Mouse (Mus musculus) cortical plate, adult 2 months (tissue): ENCODE results near the gene Ubac1. TPM values are rescaled to one million over a fixed set of nuclear protein-coding genes. Genes with fewer than 3 reads are reported as not detected.

Source experiments
- H3K27ac ChIP-seq: fragments of 200-500 bp; 2 replicates; pipeline ENCODE4 v1.5.1; 2012; ENCODE audit warnings: low read length, control low read depth, inconsistent platforms; ENCODE audit not compliant: insufficient read depth
- H3K4me1 ChIP-seq: fragments of 200-500 bp; 2 replicates; pipeline ENCODE4 v1.6.1; 2011; ENCODE audit warnings: low read length; ENCODE audit not compliant: control insufficient read depth, insufficient read depth
- H3K4me3 ChIP-seq: fragments of 200-500 bp; 2 replicates; pipeline ENCODE4 v1.5.1; 2011; ENCODE audit warnings: mild to moderate bottlenecking, low read length, control low read depth; ENCODE audit not compliant: insufficient read depth
- CTCF ChIP-seq: fragments of 200-500 bp; IDR thresholded peaks from 2 replicates; pipeline ENCODE4 v1.5.1; 2011; ENCODE audit warnings: mild to moderate bottlenecking, control low read depth, low read length; ENCODE audit not compliant: insufficient read depth; ENCODE audit errors: extremely low read depth
- POLR2A ChIP-seq: fragments of 200-500 bp; IDR thresholded peaks from 2 replicates; pipeline ENCODE4 v1.6.1; 2011; ENCODE audit warnings: mild to moderate bottlenecking, low read length, control low read depth; ENCODE audit not compliant: insufficient read depth; ENCODE audit errors: extremely low read depth
- polyA plus RNA-seq: library from polyadenylated mRNA; depleted of rRNA; stranded (reverse); fragments of >200 nt; gene quantifications from 2 replicates; pipeline ENCODE4 v1.2.3, GENCODE M21; 2012

Ubac1 gene
- polyA plus RNA-seq, 1 experiment = 76.6 TPM

GRCm38 (mm10) chr2:25997716-25998115 is 23.8 kb downstream of the Ubac1 start:
- no peaks in the 10 kb centered on the region for H3K4me1 ChIP-seq
- H3K27ac ChIP-seq = no peak overlapping the region
- TF ChIP-seq CTCF (no peak), POLR2A (no peak)
- H3K4me3 ChIP-seq = no peak overlapping the region

DNA sequence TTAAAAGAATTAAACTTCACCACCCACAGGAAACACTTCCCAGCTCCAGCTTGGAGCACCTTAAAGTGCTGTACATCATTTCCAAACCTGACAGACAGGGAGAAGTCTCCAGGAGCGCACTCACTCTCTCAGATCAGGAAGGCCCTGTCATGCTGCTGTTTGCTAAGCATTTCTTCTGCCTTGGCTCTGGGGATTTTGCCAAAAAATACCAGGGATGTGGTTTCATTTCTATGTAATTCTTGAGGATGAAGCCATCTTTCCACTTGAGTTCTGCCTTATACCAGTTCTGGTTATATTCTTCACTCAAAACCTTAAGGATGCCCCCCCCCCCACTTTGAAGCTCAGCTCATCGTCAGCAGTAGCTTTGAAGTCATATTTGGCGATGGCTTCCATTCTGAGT is 26.8 kb downstream of the Ubac1 start:
- Histone ChIP-seq H3K4me3 (no peak overlapping the region), H3K27ac (no peak overlapping the region), H3K4me1 (no peaks in the 10 kb centered on the region)
- TF ChIP-seq POLR2A (no peak), CTCF (no peak)

GRCm38 (mm10) chr2:25992285-25992684 is 29.3 kb downstream of the Ubac1 start:
- no peak overlapping the region for H3K27ac ChIP-seq

DNA sequence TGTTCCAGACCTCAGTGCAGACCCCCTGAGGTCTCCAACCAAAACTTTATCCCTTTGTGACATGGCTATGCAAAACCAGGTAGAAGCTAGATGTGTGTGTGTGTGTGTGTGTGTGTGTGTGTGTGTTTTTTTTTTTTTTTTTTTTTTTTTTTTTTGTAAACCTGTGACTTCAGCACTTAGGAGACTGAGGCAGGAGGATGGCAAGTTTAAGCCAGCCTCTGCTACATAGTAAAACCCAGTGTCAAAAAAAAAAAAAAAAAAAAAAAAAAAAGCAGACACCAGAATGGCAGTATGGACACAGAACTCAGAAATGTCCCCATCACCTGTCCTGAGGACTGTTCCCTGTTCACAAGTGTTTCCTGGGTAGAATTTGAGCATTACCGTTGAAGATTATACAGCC is 31.9 kb downstream of the Ubac1 start:
- H3K4me3 ChIP-seq = no peak overlapping the region
- H3K4me1 ChIP-seq = peaks cover 4% of the 10 kb centered on the region
- no peak for TF ChIP-seq POLR2A
- TF ChIP-seq CTCF = no peak
- no peak overlapping the region for H3K27ac ChIP-seq

More at GRCm38 (mm10) chr2:25992285-25992684, 29.3 kb downstream of the Ubac1 start:
- Histone ChIP-seq H3K4me1 (no peaks in the 10 kb centered on the region), H3K4me3 (no peak overlapping the region)
- TF ChIP-seq POLR2A (no peak), CTCF (no peak)

DNA sequence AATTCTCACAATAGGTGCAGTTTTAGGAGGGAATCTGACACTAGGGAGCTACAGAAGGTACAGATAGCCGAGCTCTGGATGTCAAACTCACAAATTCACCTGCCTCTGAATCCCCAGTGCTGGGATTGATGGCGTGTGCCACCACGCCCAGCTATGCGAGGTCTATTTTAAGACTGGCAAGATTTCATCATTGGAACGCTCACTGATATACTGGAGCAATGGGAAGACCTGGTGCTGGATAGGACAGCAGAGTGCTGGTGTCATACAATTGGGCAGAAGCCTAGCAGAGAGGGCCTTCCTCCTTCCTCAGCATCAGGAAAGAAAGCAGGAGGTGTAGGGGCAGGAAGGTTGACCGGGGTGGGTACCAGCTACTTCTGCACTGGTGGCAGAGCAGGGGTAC is 33.7 kb downstream of the Ubac1 start:
- TF ChIP-seq CTCF (no peak), POLR2A (no peak)
- Histone ChIP-seq H3K4me3 (no peak overlapping the region), H3K27ac (no peak overlapping the region), H3K4me1 (peaks cover 4% of the 10 kb centered on the region)

- TF ChIP-seq POLR2A (no peak), CTCF (no peak)
- H3K27ac ChIP-seq = no peak overlapping the region
- peaks cover 4% of the 10 kb centered on the region for H3K4me1 ChIP-seq
- no peak overlapping the region for H3K4me3 ChIP-seq
Observed at GRCm38 (mm10) chr2:25986601-25987000, 34.9 kb downstream of the Ubac1 start.

DNA sequence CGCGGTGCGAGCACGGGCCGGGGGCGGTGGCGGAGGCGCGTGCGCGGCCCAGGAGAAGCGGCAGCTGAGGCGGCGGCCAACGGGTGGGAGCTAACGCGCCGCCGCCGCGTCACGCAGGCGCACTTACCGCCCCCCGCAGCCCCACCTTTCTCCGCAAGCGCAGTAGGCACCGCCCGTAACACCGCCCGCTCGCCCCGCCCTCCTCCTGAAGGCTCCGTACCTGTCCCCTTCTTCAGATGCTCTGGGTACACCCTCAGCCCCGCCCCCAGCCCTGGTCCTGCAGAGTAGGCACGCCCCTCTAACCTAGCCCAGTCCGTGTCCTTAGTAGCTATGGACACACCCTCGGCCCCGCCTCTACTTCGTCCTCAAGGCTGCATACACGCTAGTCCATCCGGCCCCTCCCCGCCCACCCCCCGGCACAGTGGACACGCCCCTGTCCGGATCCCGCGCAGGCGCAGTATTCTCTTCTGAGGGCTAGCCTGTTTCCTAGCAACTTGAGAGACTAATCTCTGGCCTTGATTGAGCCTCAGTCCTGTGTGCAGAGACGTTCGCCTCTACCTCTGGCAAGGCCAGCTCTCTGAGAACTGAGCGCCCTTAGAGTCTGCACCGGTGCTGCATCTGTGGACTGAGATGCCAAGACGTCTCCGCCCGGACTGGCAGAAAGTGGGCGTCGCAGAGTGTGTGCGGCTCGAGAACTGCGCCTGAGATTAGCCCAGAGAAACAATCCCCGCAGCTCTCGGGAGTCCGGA is 38.2 kb downstream of the Ubac1 start, which contains the start of gene Camsap1:
Gene Camsap1, minus strand, starts transcription at position 124 of the 749 bp plus-strand sequence.
- H3K4me3 ChIP-seq = peak within 1 kb of the TSS; percentile 68
- peak; percentile 83 for TF ChIP-seq POLR2A
- TF ChIP-seq CTCF = no peak
- H3K27ac ChIP-seq = peak within 1 kb of the TSS; percentile 22; the same call in 1 of the 2 replicates
- H3K4me1 ChIP-seq = peaks cover 18% of the 10 kb centered on the region

DNA sequence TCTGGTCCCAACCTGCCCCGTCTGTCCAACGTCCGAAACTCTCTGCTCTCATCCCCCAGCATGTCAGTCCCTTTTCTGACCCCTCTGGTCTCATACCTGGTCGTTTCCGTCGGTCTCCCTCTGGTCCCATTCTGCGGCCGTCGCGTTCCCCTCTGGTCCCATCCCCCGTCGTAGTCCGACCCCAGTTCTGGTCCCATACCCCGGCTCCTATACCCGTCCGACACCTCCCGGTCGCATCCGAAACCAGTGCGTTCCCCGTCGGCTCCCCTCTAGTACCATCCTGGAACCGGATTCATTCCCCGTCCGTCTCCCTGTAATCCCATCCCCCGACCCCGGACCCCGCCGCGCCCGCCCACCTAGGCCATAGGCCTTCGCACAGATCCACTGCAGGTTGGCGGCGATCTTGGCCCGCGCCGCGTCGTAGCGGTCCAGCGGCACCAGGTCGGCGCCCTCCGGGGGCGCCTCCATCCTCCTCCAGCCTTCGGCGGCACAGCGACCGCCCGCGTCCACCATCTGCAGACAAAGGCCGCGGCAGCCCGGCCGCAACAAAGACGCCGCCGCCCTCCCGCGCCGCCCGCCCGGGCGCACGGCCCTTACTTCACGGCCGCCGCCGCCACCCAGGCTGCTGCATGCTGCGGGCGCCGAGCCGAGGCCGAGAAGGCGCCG is 39.0 kb downstream of the Ubac1 start:
- Histone ChIP-seq H3K27ac (no peak overlapping the region; the same call in 1 of the 2 replicates), H3K4me3 (peak overlapping the region; percentile 68), H3K4me1 (peaks cover 19% of the 10 kb centered on the region)
- TF ChIP-seq CTCF (no peak), POLR2A (no peak)

- Histone ChIP-seq H3K4me3 (peak overlapping the region; percentile 68), H3K4me1 (peaks cover 19% of the 10 kb centered on the region), H3K27ac (no peak overlapping the region)
- TF ChIP-seq POLR2A = no peak
Observed at GRCm38 (mm10) chr2:25982052-25982425, 39.5 kb downstream of the Ubac1 start.

DNA sequence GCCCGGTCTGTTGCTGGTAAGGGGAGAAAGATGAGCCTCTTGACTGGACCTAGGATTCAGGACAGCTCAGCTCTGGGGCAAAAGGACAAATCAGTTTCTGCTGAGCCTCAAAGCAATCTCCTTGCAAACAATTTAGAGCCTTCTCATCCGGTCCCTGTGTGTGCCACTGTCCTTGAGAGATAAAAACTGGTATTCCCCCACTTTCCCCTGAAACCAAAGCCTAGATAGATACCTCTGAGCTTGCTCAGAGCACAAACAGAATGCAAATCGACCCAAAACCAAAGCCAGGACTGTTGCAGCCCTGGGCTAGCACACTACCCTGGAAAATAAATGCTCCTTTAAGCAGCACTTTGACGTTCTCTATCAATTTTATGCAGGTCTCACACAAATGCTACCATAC is 42.5 kb downstream of the Ubac1 start:
- no peak for TF ChIP-seq CTCF
- H3K4me1 ChIP-seq = peaks cover 15% of the 10 kb centered on the region
- H3K27ac ChIP-seq = no peak overlapping the region
- H3K4me3 ChIP-seq = no peak overlapping the region
